Mouse (Mus musculus) CD8-positive naive resting alpha-beta T cell, adult 2 months (primary cell): ENCODE results near the gene Prrxl1.

Source experiments
- DNase-seq, 2 experiments: peaks; one replicate each; pipeline ENCODE4 v3.0.0; 2022; ENCODE audit warnings: low read depth in 2 of 2, low spot score in 2 of 2

Prrxl1 gene

GRCm38 (mm10) chr14:32624811-32625210 lies 25.6 kb downstream of the Prrxl1 start:
- no peak for DNase-seq

GRCm38 (mm10) chr14:32627271-32627670 lies 28.1 kb downstream of the Prrxl1 start:
- DNase-seq = no peak

- DNase-seq = no peak
Observed at GRCm38 (mm10) chr14:32628584-32628983, 29.4 kb downstream of the Prrxl1 start.

GRCm38 (mm10) chr14:32632908-32633600 lies 33.8 kb downstream of the Prrxl1 start:
- DNase-seq = no peak

GRCm38 (mm10) chr14:32634015-32634682 lies 34.9 kb downstream of the Prrxl1 start:
- DNase-seq = no peak

- DNase-seq = no peak
Observed at GRCm38 (mm10) chr14:32638485-32638884, 39.3 kb downstream of the Prrxl1 start.

- DNase-seq = no peak
Observed at GRCm38 (mm10) chr14:32659781-32660180, 60.6 kb downstream of the Prrxl1 start.

- no peak for DNase-seq
Observed at GRCm38 (mm10) chr14:32663099-32663498, 63.9 kb downstream of the Prrxl1 start.

GRCm38 (mm10) chr14:32673178-32673577 lies 74.0 kb downstream of the Prrxl1 start:
- no peak for DNase-seq

- no peak for DNase-seq
Observed at GRCm38 (mm10) chr14:32678565-32678964, 79.4 kb downstream of the Prrxl1 start.

- no peak for DNase-seq
Observed at GRCm38 (mm10) chr14:32681603-32682002, 82.4 kb downstream of the Prrxl1 start.

- no peak for DNase-seq
Observed at GRCm38 (mm10) chr14:32682536-32682935, 83.3 kb downstream of the Prrxl1 start.

- no peak for DNase-seq
Observed at GRCm38 (mm10) chr14:32683251-32683838, 84.1 kb downstream of the Prrxl1 start.

GRCm38 (mm10) chr14:32683982-32684734 lies 85.0 kb downstream of the Prrxl1 start:
- DNase-seq = no peak

- no peak for DNase-seq
Observed at GRCm38 (mm10) chr14:32684735-32685105, 85.5 kb downstream of the Prrxl1 start.

- no peak for DNase-seq
Observed at GRCm38 (mm10) chr14:32685124-32685826, 86.1 kb downstream of the Prrxl1 start, which contains the start of gene 3425401B19Rik. Gene 3425401B19Rik (minus strand): TSS chr14:32685293.

GRCm38 (mm10) chr14:32695906-32696305 lies 96.7 kb downstream of the Prrxl1 start:
- no peak for DNase-seq

GRCm38 (mm10) chr14:32696344-32696743 lies 97.1 kb downstream of the Prrxl1 start:
- DNase-seq = no peak

- no peak for DNase-seq
Observed at GRCm38 (mm10) chr14:32697774-32698173, 98.6 kb downstream of the Prrxl1 start.

- no peak for DNase-seq
Observed at GRCm38 (mm10) chr14:32698556-32698955, 99.3 kb downstream of the Prrxl1 start.
